Mouse (Mus musculus) liver, embryonic 14.5 days (tissue): ENCODE results near the gene Sik2.

Source experiments
- CTCF ChIP-seq: IDR thresholded peaks from 2 replicates; pipeline ENCODE4 v1.5.1; 2016; ENCODE audit warnings: antibody characterized with exemption, low read depth, control low read depth
- EP300 ChIP-seq: IDR thresholded peaks from 2 replicates; pipeline ENCODE4 v1.6.1; 2016; ENCODE audit warnings: antibody characterized with exemption, low read depth

DNA sequence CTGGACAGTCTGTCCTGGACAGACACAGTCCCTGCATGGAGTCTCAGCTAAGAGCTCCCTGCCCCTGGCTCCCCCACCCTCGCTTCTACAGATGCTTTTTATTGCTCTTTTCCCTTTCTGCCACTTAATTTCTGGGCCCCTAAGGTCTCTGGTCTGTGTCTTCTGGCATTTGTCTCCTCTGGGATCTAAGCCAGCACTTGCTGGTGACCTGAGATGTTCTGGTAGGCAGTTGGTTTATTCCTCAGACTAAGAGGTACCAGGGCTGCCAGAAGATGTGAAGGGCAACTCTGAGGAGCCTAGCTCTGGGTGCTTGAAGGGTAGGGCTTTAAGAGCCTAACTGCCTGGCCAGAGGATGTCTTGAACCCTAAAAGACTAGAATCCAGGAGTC lies 123.3 kb downstream of the Sik2 start:
- TF ChIP-seq CTCF (no peak), EP300 (no peak)
